Mouse (Mus musculus): ENCODE results near the gene Ptgir. TPM values are rescaled to one million over a fixed set of nuclear protein-coding genes. Genes with fewer than 3 reads are reported as not detected.

The Ptgir gene
- polyA plus RNA-seq, 1 experiment = 13.0 TPM

GRCm38 (mm10) chr7:16914453-16915343 is 8.4 kb downstream of the Ptgir start:
- no peak for TF ChIP-seq POLR2A (IDR thresholded peaks at IDR 0.05; ENCODE audit: borderline replicate concordance, control insufficient read depth, low read depth, low read length)
- no peak for TF ChIP-seq CTCF (IDR thresholded peaks at IDR 0.05; ENCODE audit: control insufficient read depth, insufficient read depth, low read length)
- 90% methylated on average over 18 of the region's 18 CpGs for WGBS
- H3K4me1 ChIP-seq (ENCODE audit: control insufficient read depth, insufficient read depth, low read length) = peaks cover 3% of the 10 kb centered on the region
- no peak overlapping the region for H3K4me3 ChIP-seq (replicated peaks; ENCODE audit: control insufficient read depth, low read depth, low read length)
- H3K27ac ChIP-seq (ENCODE audit: control insufficient read depth, insufficient read depth, low read depth, low read length, poor library complexity) = no peak overlapping the region

GRCm38 (mm10) chr7:16915461-16916340 is 9.4 kb downstream of the Ptgir start:
- Histone ChIP-seq H3K4me1 (ENCODE audit: control insufficient read depth, insufficient read depth, low read length) (peaks cover 3% of the 10 kb centered on the region), H3K4me3 (replicated peaks; ENCODE audit: control insufficient read depth, low read depth, low read length) (no peak overlapping the region), H3K27ac (ENCODE audit: control insufficient read depth, insufficient read depth, low read depth, low read length, poor library complexity) (no peak overlapping the region)
- TF ChIP-seq POLR2A (IDR thresholded peaks at IDR 0.05; ENCODE audit: borderline replicate concordance, control insufficient read depth, low read depth, low read length) (no peak), CTCF (IDR thresholded peaks at IDR 0.05; ENCODE audit: control insufficient read depth, insufficient read depth, low read length) (no peak)
- WGBS = 95% methylated on average over 32 of the region's 32 CpGs

- H3K4me1 ChIP-seq (ENCODE audit: control insufficient read depth, insufficient read depth, low read length) = peaks cover 4% of the 10 kb centered on the region
- no peak for TF ChIP-seq CTCF (IDR thresholded peaks at IDR 0.05; ENCODE audit: control insufficient read depth, insufficient read depth, low read length)
- TF ChIP-seq POLR2A (IDR thresholded peaks at IDR 0.05; ENCODE audit: borderline replicate concordance, control insufficient read depth, low read depth, low read length) = no peak
- WGBS = 76% methylated on average over 30 of the region's 30 CpGs
- H3K4me3 ChIP-seq (replicated peaks; ENCODE audit: control insufficient read depth, low read depth, low read length) = no peak overlapping the region
- H3K27ac ChIP-seq (ENCODE audit: control insufficient read depth, insufficient read depth, low read depth, low read length, poor library complexity) = no peak overlapping the region
Observed at GRCm38 (mm10) chr7:16916342-16917265, 10.3 kb downstream of the Ptgir start.

GRCm38 (mm10) chr7:16917447-16917846 is 11.2 kb downstream of the Ptgir start:
- Histone ChIP-seq H3K4me1 (ENCODE audit: control insufficient read depth, insufficient read depth, low read length) (peaks cover 4% of the 10 kb centered on the region), H3K4me3 (replicated peaks; ENCODE audit: control insufficient read depth, low read depth, low read length) (no peak overlapping the region), H3K27ac (ENCODE audit: control insufficient read depth, insufficient read depth, low read depth, low read length, poor library complexity) (no peak overlapping the region)
- no peak for TF ChIP-seq POLR2A (IDR thresholded peaks at IDR 0.05; ENCODE audit: borderline replicate concordance, control insufficient read depth, low read depth, low read length)
- TF ChIP-seq CTCF (IDR thresholded peaks at IDR 0.05; ENCODE audit: control insufficient read depth, insufficient read depth, low read length) = no peak
- 93% methylated on average over 11 of the region's 11 CpGs for WGBS

- TF ChIP-seq POLR2A (IDR thresholded peaks at IDR 0.05; ENCODE audit: borderline replicate concordance, control insufficient read depth, low read depth, low read length) (no peak), CTCF (IDR thresholded peaks at IDR 0.05; ENCODE audit: control insufficient read depth, insufficient read depth, low read length) (no peak)
- 92% methylated on average over 9 of the region's 9 CpGs for WGBS
- Histone ChIP-seq H3K4me3 (replicated peaks; ENCODE audit: control insufficient read depth, low read depth, low read length) (no peak overlapping the region), H3K27ac (ENCODE audit: control insufficient read depth, insufficient read depth, low read depth, low read length, poor library complexity) (no peak overlapping the region), H3K4me1 (ENCODE audit: control insufficient read depth, insufficient read depth, low read length) (peaks cover 7% of the 10 kb centered on the region)
Observed at GRCm38 (mm10) chr7:16918014-16918413, 11.7 kb downstream of the Ptgir start.

- TF ChIP-seq CTCF (IDR thresholded peaks at IDR 0.05; ENCODE audit: control insufficient read depth, insufficient read depth, low read length) (no peak), POLR2A (IDR thresholded peaks at IDR 0.05; ENCODE audit: borderline replicate concordance, control insufficient read depth, low read depth, low read length) (no peak)
- Histone ChIP-seq H3K4me3 (replicated peaks; ENCODE audit: control insufficient read depth, low read depth, low read length) (no peak overlapping the region), H3K4me1 (ENCODE audit: control insufficient read depth, insufficient read depth, low read length) (peaks cover 7% of the 10 kb centered on the region), H3K27ac (ENCODE audit: control insufficient read depth, insufficient read depth, low read depth, low read length, poor library complexity) (no peak overlapping the region)
- 79% methylated on average over 3 of the region's 3 CpGs for WGBS
Observed at GRCm38 (mm10) chr7:16918670-16919069, 12.4 kb downstream of the Ptgir start.

GRCm38 (mm10) chr7:16919395-16920149 is 13.3 kb downstream of the Ptgir start:
- no peak overlapping the region; the same call in 1 of the 2 replicates for H3K27ac ChIP-seq (ENCODE audit: control insufficient read depth, insufficient read depth, low read depth, low read length, poor library complexity)
- H3K4me3 ChIP-seq (replicated peaks; ENCODE audit: control insufficient read depth, low read depth, low read length) = no peak overlapping the region
- peaks cover 7% of the 10 kb centered on the region for H3K4me1 ChIP-seq (ENCODE audit: control insufficient read depth, insufficient read depth, low read length)
- 49% methylated on average over 13 of the region's 13 CpGs for WGBS
- no peak for TF ChIP-seq POLR2A (IDR thresholded peaks at IDR 0.05; ENCODE audit: borderline replicate concordance, control insufficient read depth, low read depth, low read length)
- no peak for TF ChIP-seq CTCF (IDR thresholded peaks at IDR 0.05; ENCODE audit: control insufficient read depth, insufficient read depth, low read length)

Measured in bone marrow, adult 2 months (tissue).